Mouse (Mus musculus) erythroblast, embryonic 14.5 days (primary cell): ENCODE measurements around the gene Vdr. TPM values are rescaled to one million over a fixed set of nuclear protein-coding genes. Genes with fewer than 3 reads are reported as not detected.

ENCODE experiments used
- H3K27me3 ChIP-seq: 2 replicates; pipeline ENCODE4 v1.6.1; 2012; ENCODE audit warnings: inconsistent platforms; ENCODE audit not compliant: control insufficient read depth
- H3K36me3 ChIP-seq: 2 replicates; pipeline ENCODE4 v1.6.1; 2012; ENCODE audit warnings: mild to moderate bottlenecking, inconsistent platforms; ENCODE audit not compliant: control insufficient read depth
- H3K4me1 ChIP-seq: 2 replicates; pipeline ENCODE4 v1.6.1; 2012; ENCODE audit warnings: inconsistent platforms; ENCODE audit not compliant: control insufficient read depth
- H3K4me3 ChIP-seq: replicated peaks from 2 replicates; pipeline ENCODE3; 2012; ENCODE audit warnings: moderate library complexity, mild to moderate bottlenecking, inconsistent platforms
- H3K9me3 ChIP-seq: 2 replicates; pipeline ENCODE4 v1.6.1; 2012; ENCODE audit warnings: low read length, inconsistent platforms, mixed read lengths; ENCODE audit not compliant: control insufficient read depth
- GATA1 ChIP-seq: IDR thresholded peaks from 2 replicates; pipeline ENCODE4 v1.6.1; 2012; ENCODE audit warnings: low read length, inconsistent platforms, mixed read lengths
- TAL1 ChIP-seq: IDR thresholded peaks from 3 replicates; pipeline ENCODE4 v1.6.1; 2012; ENCODE audit warnings: low read length, inconsistent platforms, mixed read lengths
- polyA plus RNA-seq: library from polyadenylated mRNA; stranded (reverse); fragments of >175 nt; gene quantifications from 2 replicates; pipeline ENCODE4 v1.2.3, GENCODE M21; 2012

The Vdr gene
- polyA plus RNA-seq, 1 experiment = not detected

GRCm38 (mm10) chr15:97814703-97815102 is 95.7 kb downstream of the Vdr start:
- no peak overlapping the region for H3K4me3 ChIP-seq
- no peaks in the 10 kb centered on the region for H3K27me3 ChIP-seq
- no peak for TF ChIP-seq TAL1
- TF ChIP-seq GATA1 = no peak
- H3K4me1 ChIP-seq = peaks cover 14% of the 10 kb centered on the region
- H3K9me3 ChIP-seq = no peaks in the 10 kb centered on the region
- peaks cover 8% of the 10 kb centered on the region for H3K36me3 ChIP-seq

GRCm38 (mm10) chr15:97813452-97814204 is 96.8 kb downstream of the Vdr start:
- no peak for TF ChIP-seq TAL1
- TF ChIP-seq GATA1 = no peak
- Histone ChIP-seq H3K4me1 (peaks cover 14% of the 10 kb centered on the region), H3K27me3 (no peaks in the 10 kb centered on the region), H3K4me3 (no peak overlapping the region), H3K36me3 (peaks cover 10% of the 10 kb centered on the region), H3K9me3 (no peaks in the 10 kb centered on the region)

- TF ChIP-seq GATA1 (no peak), TAL1 (no peak)
- Histone ChIP-seq H3K9me3 (no peaks in the 10 kb centered on the region), H3K36me3 (peaks cover 16% of the 10 kb centered on the region), H3K4me3 (no peak overlapping the region), H3K4me1 (peaks cover 14% of the 10 kb centered on the region), H3K27me3 (no peaks in the 10 kb centered on the region)
These were observed 97.6 kb downstream of the Vdr start for GRCm38 (mm10) chr15:97812875-97813274.

GRCm38 (mm10) chr15:97812126-97812525 is 98.3 kb downstream of the Vdr start:
- H3K9me3 ChIP-seq = no peaks in the 10 kb centered on the region
- H3K36me3 ChIP-seq = peaks cover 20% of the 10 kb centered on the region
- no peak for TF ChIP-seq GATA1
- no peak for TF ChIP-seq TAL1
- H3K4me1 ChIP-seq = peaks cover 14% of the 10 kb centered on the region
- no peaks in the 10 kb centered on the region for H3K27me3 ChIP-seq
- no peak overlapping the region for H3K4me3 ChIP-seq

- Histone ChIP-seq H3K36me3 (peaks cover 20% of the 10 kb centered on the region), H3K27me3 (no peaks in the 10 kb centered on the region), H3K9me3 (no peaks in the 10 kb centered on the region), H3K4me1 (peaks cover 14% of the 10 kb centered on the region), H3K4me3 (no peak overlapping the region)
- TF ChIP-seq TAL1 (no peak), GATA1 (no peak)
These were observed 99.1 kb downstream of the Vdr start for GRCm38 (mm10) chr15:97811307-97811706.

- H3K4me1 ChIP-seq = peaks cover 10% of the 10 kb centered on the region
- no peaks in the 10 kb centered on the region for H3K9me3 ChIP-seq
- no peaks in the 10 kb centered on the region for H3K27me3 ChIP-seq
- peaks cover 20% of the 10 kb centered on the region for H3K36me3 ChIP-seq
- TF ChIP-seq TAL1 (no peak), GATA1 (no peak)
- no peak overlapping the region for H3K4me3 ChIP-seq
These were observed 100.0 kb downstream of the Vdr start for GRCm38 (mm10) chr15:97810399-97810798.

GRCm38 (mm10) chr15:97809942-97810341 is 100.5 kb downstream of the Vdr start:
- Histone ChIP-seq H3K4me3 (no peak overlapping the region), H3K36me3 (peaks cover 20% of the 10 kb centered on the region), H3K9me3 (no peaks in the 10 kb centered on the region), H3K4me1 (peaks cover 6% of the 10 kb centered on the region), H3K27me3 (no peaks in the 10 kb centered on the region)
- no peak for TF ChIP-seq TAL1

- no peaks in the 10 kb centered on the region for H3K27me3 ChIP-seq
- no peaks in the 10 kb centered on the region for H3K9me3 ChIP-seq
- no peak for TF ChIP-seq TAL1
- no peak for TF ChIP-seq GATA1
- no peaks in the 10 kb centered on the region; the same call in 1 of the 2 replicates for H3K4me1 ChIP-seq
- peaks cover 20% of the 10 kb centered on the region for H3K36me3 ChIP-seq
- H3K4me3 ChIP-seq = no peak overlapping the region
These were observed 101.2 kb downstream of the Vdr start for GRCm38 (mm10) chr15:97809206-97809605.

- H3K4me3 ChIP-seq = no peak overlapping the region
- TF ChIP-seq TAL1 = no peak
- no peak for TF ChIP-seq GATA1
- H3K9me3 ChIP-seq = no peaks in the 10 kb centered on the region
- H3K36me3 ChIP-seq = peaks cover 20% of the 10 kb centered on the region
- no peaks in the 10 kb centered on the region; the same call in 1 of the 2 replicates for H3K4me1 ChIP-seq
- H3K27me3 ChIP-seq = no peaks in the 10 kb centered on the region
These were observed 101.9 kb downstream of the Vdr start for GRCm38 (mm10) chr15:97808532-97808931.

- H3K4me1 ChIP-seq = no peaks in the 10 kb centered on the region
- H3K27me3 ChIP-seq = no peaks in the 10 kb centered on the region
- no peaks in the 10 kb centered on the region for H3K9me3 ChIP-seq
- no peak for TF ChIP-seq GATA1
- TF ChIP-seq TAL1 = no peak
- no peak overlapping the region for H3K4me3 ChIP-seq
- peaks cover 20% of the 10 kb centered on the region for H3K36me3 ChIP-seq
These were observed 102.6 kb downstream of the Vdr start for GRCm38 (mm10) chr15:97807867-97808266.

Other genes starting within 250 kb of the Vdr start
- gene Rpap3, start 204.8 kb downstream of the Vdr start, polyA plus RNA-seq = 0.29 and 0.42 TPM in 2 replicates
- gene Endou, start 179.3 kb downstream of the Vdr start, polyA plus RNA-seq = not detected in 2 replicates
- 0.04 TPM in 1 of 2 replicates, not detected in the other for gene Rapgef3, start 142.7 kb downstream of the Vdr start, polyA plus RNA-seq
- gene Slc48a1, start 132.1 kb downstream of the Vdr start, polyA plus RNA-seq = 32.7 and 39.5 TPM in 2 replicates
- gene Hdac7, start 66.1 kb downstream of the Vdr start, polyA plus RNA-seq = 0.45 and 0.62 TPM in 2 replicates
- gene Tmem106c, start 53.6 kb upstream of the Vdr start, polyA plus RNA-seq = 0.37 and 0.53 TPM in 2 replicates
- not detected in 2 replicates for gene Col2a1, start 94.1 kb upstream of the Vdr start, polyA plus RNA-seq
- 2.4 and 3.1 TPM in 2 replicates for gene Pfkm, start 182.0 kb upstream of the Vdr start, polyA plus RNA-seq
- 0.71 and 1.0 TPM in 2 replicates for gene Senp1, start 183.1 kb upstream of the Vdr start, polyA plus RNA-seq